Mouse (Mus musculus) erythroblast, embryonic 14.5 days (primary cell): ENCODE data around the gene Tnk2.

Experiments used
- GATA1 ChIP-seq: IDR thresholded peaks from 2 replicates; pipeline ENCODE4 v1.6.1; 2012; ENCODE audit warnings: low read length, inconsistent platforms, mixed read lengths
- TAL1 ChIP-seq: IDR thresholded peaks from 3 replicates; pipeline ENCODE4 v1.6.1; 2012; ENCODE audit warnings: low read length, inconsistent platforms, mixed read lengths

- no peak for TF ChIP-seq TAL1
- TF ChIP-seq GATA1: no peak
These were observed 16.4 kb downstream of the Tnk2 start for GRCm38 (mm10) chr16:32660095-32660494.
